Mouse (Mus musculus): Measurements from ENCODE around the gene 6030458C11Rik. TPM values are rescaled to one million over a fixed set of nuclear protein-coding genes. Genes with fewer than 3 reads are reported as not detected.

Gene 6030458C11Rik
- polyA plus RNA-seq, 1 experiment = 25.4 TPM

GRCm38 (mm10) chr15:12762258-12762913, 62.1 kb downstream of the 6030458C11Rik start:
- DNase-seq (ENCODE audit: extremely low spot score in 1 of 2, low spot score in 1 of 2) = no peak

- no peak for DNase-seq (ENCODE audit: extremely low spot score in 1 of 2, low spot score in 1 of 2)
These were observed 63.7 kb downstream of the 6030458C11Rik start for GRCm38 (mm10) chr15:12760747-12761146.

- DNase-seq (ENCODE audit: extremely low spot score in 1 of 2, low spot score in 1 of 2) = no peak
These were observed 66.0 kb downstream of the 6030458C11Rik start for GRCm38 (mm10) chr15:12758461-12758860.

Other genes with a start within 250 kb of the 6030458C11Rik start
- 18.7 and 20.3 TPM in 2 replicates for gene Pdzd2, start 84.7 kb downstream of the 6030458C11Rik start, polyA plus RNA-seq (2012; rRNA removed)
- gene Drosha, start 166 bp upstream of the 6030458C11Rik start, polyA plus RNA-seq (2012; rRNA removed) = 59.4 and 60.1 TPM in 2 replicates

Data from frontal cortex, adult 2 months (tissue).